Mouse (Mus musculus) heart, adult 8-10 months (tissue): Measurements from ENCODE around the gene Atp5h. TPM values are rescaled to one million over a fixed set of nuclear protein-coding genes. Genes with fewer than 3 reads are reported as not detected.
"Not testable (repeated sequence)": the region's sequence is repeated elsewhere in the genome, so short reads cannot be mapped to it uniquely, and the experiment has no call there.

Experiments
- DNase-seq: peaks from one replicate; pipeline ENCODE4 v3.0.0; 2022; ENCODE audit warnings: low spot score
- total RNA-seq, 4 experiments: library from RNA; stranded (reverse); gene quantifications; 2 replicates each; pipeline ENCODE4 v1.2.4; 2022

Atp5h gene
- 1,000 to 10,000 TPM; 2,233 to 2,384 (median 2,275) TPM for total RNA-seq

DNA sequence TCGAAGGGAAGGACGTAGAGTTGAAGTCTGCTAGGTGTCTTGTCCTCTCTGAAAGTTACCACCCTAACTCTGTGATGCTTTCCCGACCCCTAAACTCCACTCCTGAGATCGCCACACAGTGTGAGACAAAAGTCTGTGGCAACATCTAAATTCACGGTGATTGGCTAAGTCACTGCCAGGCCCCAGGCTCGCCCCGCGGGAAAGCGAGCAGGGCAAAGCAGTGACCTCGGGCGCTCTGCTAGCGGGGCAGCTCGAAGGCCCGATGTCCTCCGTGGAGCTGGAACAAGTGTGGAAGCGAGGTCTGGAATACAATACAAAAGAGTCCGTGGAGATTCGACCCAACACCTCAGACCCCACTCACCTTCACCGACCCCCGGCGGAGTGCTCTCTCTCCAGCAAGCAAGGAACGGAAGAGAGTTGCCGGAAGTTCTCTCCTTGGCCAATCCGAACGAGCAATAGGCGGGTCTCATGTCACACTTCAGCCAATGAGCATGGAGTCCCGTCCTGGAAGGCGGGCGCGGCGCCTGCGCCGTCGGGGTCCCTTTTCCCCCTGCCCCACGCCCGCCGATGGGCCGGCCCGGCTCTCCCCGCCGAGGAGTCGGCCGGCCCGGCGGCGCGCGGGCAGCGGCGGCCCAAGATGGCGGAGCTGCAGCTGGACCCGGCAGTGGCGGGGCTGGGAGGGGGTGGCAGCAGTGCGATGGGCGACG is at the start of gene Atp5h, which contains the start of gene Kctd2:
Atp5h (minus strand) TSS at position 432 of the 707 bp plus-strand sequence.
Kctd2 (plus strand) TSS at position 598 of the 707 bp plus-strand sequence.
- peak; percentile 96 for DNase-seq

- DNase-seq: no peak
Measured at GRCm38 (mm10) chr11:115467217-115467618, 47.5 kb upstream of the Atp5h start.

GRCm38 (mm10) chr11:115464851-115465250 is 45.1 kb upstream of the Atp5h start:
- no peak for DNase-seq

- no peak for DNase-seq
Measured at GRCm38 (mm10) chr11:115463397-115463796, 43.6 kb upstream of the Atp5h start.

DNA sequence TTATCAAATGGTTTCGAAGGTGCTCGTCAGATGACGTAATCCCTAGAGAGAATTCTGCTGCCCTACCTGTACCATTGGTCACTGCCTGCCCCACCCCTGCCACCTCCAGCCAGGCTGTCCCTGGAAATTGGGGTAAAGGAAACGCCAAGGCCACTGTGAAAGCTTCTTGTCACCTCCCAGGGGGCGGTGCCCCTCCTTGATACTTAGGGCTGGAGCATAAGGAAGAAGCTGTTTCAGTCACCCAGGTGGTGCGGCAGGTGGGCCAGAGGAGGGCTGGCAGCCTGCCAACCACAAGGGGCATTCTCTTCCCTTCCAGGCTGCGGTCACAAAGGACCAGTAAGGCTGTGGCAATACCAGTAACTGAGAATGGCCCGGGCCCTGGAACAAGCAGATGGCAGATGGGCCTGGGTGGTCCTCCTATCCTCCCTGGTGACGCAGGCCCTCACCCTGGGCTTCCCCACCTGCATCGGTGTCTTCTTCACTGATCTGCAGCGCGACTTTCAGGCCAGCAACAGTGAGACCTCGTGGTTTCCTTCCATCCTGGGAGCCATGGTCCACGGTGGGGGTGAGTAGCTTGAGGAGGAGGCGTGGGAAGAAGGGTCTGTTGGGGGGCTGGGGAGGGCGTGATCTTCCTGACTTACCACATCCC is 42.6 kb upstream of the Atp5h start, which contains the start of gene Slc16a5:
Slc16a5 (plus strand) TSS at position 232 of the 649 bp plus-strand sequence.
- DNase-seq: no peak

DNA sequence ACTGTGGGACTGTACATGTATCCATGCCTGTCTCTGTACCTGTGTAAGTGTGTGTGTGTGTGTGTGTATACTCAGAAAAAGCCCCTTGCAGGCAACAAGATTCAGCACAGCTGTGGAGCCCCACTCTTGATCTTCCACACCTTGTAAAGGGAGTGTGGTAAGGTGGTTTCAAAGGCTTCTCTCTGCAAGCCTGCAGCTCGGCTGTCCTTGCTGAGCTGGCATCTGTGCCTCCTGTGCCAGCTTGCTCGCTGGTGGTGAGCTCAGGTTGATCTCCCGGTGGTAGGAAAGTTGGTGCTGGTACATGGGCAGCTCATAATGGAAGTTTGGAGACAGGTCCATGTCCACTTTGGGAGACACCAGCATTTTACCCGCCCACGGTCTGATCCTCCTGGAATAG is 42.1 kb upstream of the Atp5h start:
- DNase-seq: no peak

GRCm38 (mm10) chr11:115460976-115461375 is 41.2 kb upstream of the Atp5h start:
- DNase-seq: no peak

GRCm38 (mm10) chr11:115457405-115457804 is 37.6 kb upstream of the Atp5h start:
- no peak for DNase-seq

- DNase-seq: no peak
Measured at GRCm38 (mm10) chr11:115456182-115456581, 36.4 kb upstream of the Atp5h start.

DNA sequence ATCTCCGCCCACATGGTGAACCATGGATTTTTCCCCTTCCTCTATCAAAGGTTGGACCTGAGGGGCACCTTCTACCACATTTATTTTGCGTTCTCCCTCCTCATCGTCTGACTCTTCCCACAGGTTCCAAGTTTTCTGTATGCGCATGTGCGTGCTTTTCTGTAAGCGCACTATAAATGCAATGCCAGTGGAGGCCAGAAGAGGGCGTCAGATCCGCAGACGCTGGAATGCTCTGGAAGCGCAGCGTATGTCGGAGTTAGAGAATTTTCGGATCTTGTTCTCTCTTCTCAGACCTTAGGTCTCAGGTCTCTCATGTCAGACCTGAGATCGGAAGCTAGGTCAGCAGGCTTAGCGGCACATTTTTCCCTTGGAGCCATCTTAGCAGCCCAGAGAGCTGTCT is 35.9 kb upstream of the Atp5h start:
- no peak for DNase-seq

DNA sequence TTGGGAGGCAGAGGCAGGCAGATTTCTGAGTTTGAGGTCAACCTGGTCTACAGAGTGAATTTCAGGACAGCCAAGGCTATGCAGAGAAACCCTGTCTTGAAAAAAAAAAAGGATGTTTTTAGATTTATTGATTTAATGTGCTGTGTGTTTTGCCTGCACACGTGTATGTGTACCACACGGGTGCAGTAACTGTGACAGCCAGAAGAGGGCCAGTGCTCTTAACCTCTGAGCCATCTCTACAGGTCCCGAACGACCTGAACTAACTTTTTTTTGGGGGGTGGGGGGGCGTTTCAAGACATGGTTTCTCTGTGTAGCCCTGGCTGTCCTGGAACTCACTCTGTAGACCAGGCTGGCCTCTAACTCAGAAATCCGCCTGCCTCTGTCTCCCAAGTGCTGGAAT is 35.1 kb upstream of the Atp5h start:
- not testable (repeated sequence) for DNase-seq

- no peak for DNase-seq
Measured at GRCm38 (mm10) chr11:115453306-115453705, 33.5 kb upstream of the Atp5h start.

GRCm38 (mm10) chr11:115452281-115452860 is 32.6 kb upstream of the Atp5h start:
- no peak for DNase-seq

GRCm38 (mm10) chr11:115451781-115452241 is 32.0 kb upstream of the Atp5h start:
- no peak for DNase-seq

DNA sequence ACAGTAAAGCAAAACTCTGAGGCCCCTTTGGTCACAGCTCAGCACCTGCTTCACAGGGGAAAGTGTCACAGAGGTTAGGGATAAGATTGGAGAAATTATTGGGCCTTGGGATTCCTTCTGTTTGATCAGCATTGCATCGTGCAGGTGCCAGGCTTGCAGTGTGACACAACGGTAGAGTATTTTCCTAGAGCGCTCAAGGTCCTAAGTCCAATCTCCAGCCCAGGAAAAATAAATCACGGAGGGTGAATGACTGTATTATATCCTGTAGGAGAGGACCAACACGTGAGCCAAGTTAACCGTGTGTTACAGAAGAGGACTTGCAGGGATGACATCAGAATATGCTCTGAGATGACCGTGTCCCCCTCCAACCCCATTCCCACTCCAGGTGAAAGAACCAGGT is 30.4 kb upstream of the Atp5h start:
- no peak for DNase-seq

DNA sequence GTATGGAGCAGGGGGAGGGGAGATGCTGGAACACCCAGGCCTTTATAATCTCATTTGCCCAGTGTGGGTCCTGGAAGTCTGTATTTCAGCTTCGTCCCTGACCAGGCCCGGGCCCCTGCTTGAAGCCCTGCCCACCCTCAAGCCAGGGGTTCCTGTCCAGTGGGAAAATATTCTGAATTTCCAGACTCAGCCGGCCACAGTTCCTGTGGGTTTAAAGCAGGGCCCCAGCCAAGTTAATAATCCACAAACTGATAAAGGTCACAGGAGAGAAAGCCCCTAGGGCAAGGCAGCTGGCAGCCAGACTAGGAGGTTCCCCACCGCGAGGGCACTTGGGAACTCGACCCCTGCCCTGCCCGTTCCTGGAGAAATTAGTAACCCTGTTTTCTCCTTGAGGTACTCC is 29.2 kb upstream of the Atp5h start:
- no peak for DNase-seq

GRCm38 (mm10) chr11:115448075-115448474 is 28.3 kb upstream of the Atp5h start:
- no peak for DNase-seq

GRCm38 (mm10) chr11:115447321-115447885 is 27.6 kb upstream of the Atp5h start:
- DNase-seq: no peak

GRCm38 (mm10) chr11:115446906-115447305 is 27.1 kb upstream of the Atp5h start:
- no peak for DNase-seq

- DNase-seq: no peak
Measured at GRCm38 (mm10) chr11:115441417-115441816, 21.7 kb upstream of the Atp5h start.

GRCm38 (mm10) chr11:115439906-115440595 is 20.3 kb upstream of the Atp5h start, which contains the start of gene Trim80:
Trim80 (plus strand) TSS chr11:115440545.
- no peak for DNase-seq

- DNase-seq: no peak
Measured at GRCm38 (mm10) chr11:115439326-115439725, 19.6 kb upstream of the Atp5h start.
